Mouse (Mus musculus) G1E (cell line): ENCODE measurements around the gene Kdm1b.

Experiments used
- CTCF ChIP-seq: IDR thresholded peaks from 2 replicates; pipeline ENCODE4 v1.5.1; 2012; ENCODE audit warnings: low read depth, low read length, inconsistent platforms, mixed read lengths
- GATA1 ChIP-seq: IDR thresholded peaks from 2 replicates; pipeline ENCODE4 v1.6.1; 2012; ENCODE audit warnings: borderline replicate concordance, low read length, inconsistent platforms, mixed read lengths
- GATA2 ChIP-seq: IDR thresholded peaks from 2 replicates; pipeline ENCODE4 v1.6.1; 2012; ENCODE audit warnings: low read depth, low read length, inconsistent platforms, borderline replicate concordance
- POLR2AphosphoS5 ChIP-seq: IDR thresholded peaks from 2 replicates; pipeline ENCODE4 v1.6.1; 2012; ENCODE audit warnings: low read depth, low read length, inconsistent platforms; ENCODE audit not compliant: insufficient replicate concordance
- TAL1 ChIP-seq: conservative IDR thresholded peaks from 2 replicates; pipeline ENCODE4 v1.6.1; 2012; ENCODE audit warnings: low read depth, low read length, inconsistent platforms, mixed read lengths

- no peak for TF ChIP-seq CTCF
- TF ChIP-seq GATA1 = no peak
- TF ChIP-seq POLR2AphosphoS5 = no peak
- no peak for TF ChIP-seq TAL1
- no peak for TF ChIP-seq GATA2
Observed at GRCm38 (mm10) chr13:47030376-47031107, 12.8 kb upstream of the Kdm1b start.
